Mouse (Mus musculus): ENCODE measurements around the gene Pold1.

DNA sequence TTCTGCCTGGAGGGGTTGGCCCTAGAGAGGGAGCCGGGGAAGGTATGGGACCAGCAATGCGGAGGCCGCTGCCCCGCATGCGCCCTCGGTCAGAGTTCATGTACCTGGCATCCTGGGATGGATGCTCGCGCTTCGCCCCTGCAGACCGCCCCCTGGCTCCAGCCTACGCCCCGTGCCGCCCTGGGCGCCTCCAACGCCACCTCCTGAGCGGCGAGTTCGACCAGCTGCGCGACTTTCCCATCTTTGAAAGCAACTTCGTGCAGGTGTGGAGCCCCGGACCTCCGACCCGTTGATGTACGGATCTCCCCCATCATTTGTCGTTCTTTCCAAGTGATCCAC, 51.9 kb downstream of the Pold1 start:
- TF ChIP-seq POLR2A (IDR thresholded peaks at IDR 0.05; ENCODE audit: extremely low read depth, insufficient read depth, low read length) (no peak), CTCF (IDR thresholded peaks at IDR 0.05; ENCODE audit: extremely low read depth, insufficient read depth, low read length) (no peak)

All from cortical plate, adult 2 months (tissue).